Mouse (Mus musculus): ENCODE results near the gene Gsap.
"Not testable (repeated sequence)": the region's sequence is repeated elsewhere in the genome, so short reads cannot be mapped to it uniquely, and the experiment has no call there.

Gene Gsap

GRCm38 (mm10) chr5:21183046-21183445 is 3.0 kb upstream of the Gsap start:
- in situ Hi-C loops (cut with MboI), result not testable (repeated sequence)

- in situ Hi-C loops (cut with MboI), result no loop called here
Measured at GRCm38 (mm10) chr5:21186821-21187220, 766 bp downstream of the Gsap start.

GRCm38 (mm10) chr5:21188435-21188834 is 2.4 kb downstream of the Gsap start:
- in situ Hi-C loops (cut with MboI), result no loop called here

- in situ Hi-C loops (cut with MboI), result no loop called here
Measured at GRCm38 (mm10) chr5:21189036-21189435, 3.0 kb downstream of the Gsap start.

- in situ Hi-C loops (cut with MboI), result no loop called here
Measured at GRCm38 (mm10) chr5:21189460-21189859, 3.4 kb downstream of the Gsap start.

- in situ Hi-C loops (cut with MboI), result no loop called here
Measured at GRCm38 (mm10) chr5:21203504-21203903, 17.4 kb downstream of the Gsap start.

GRCm38 (mm10) chr5:21204157-21204556 is 18.1 kb downstream of the Gsap start:
- in situ Hi-C loops (cut with MboI), result no loop called here

GRCm38 (mm10) chr5:21206014-21206413 is 20.0 kb downstream of the Gsap start:
- in situ Hi-C loops (cut with MboI), result no loop called here

- in situ Hi-C loops (cut with MboI), result no loop called here
Measured at GRCm38 (mm10) chr5:21211406-21211805, 25.4 kb downstream of the Gsap start.

GRCm38 (mm10) chr5:21212933-21213332 is 26.9 kb downstream of the Gsap start:
- in situ Hi-C loops (cut with MboI), result no loop called here

- in situ Hi-C loops (cut with MboI), result no loop called here
Measured at GRCm38 (mm10) chr5:21213801-21214200, 27.7 kb downstream of the Gsap start.

GRCm38 (mm10) chr5:21217453-21218294 is 31.6 kb downstream of the Gsap start:
- in situ Hi-C loops (cut with MboI), result no loop called here

GRCm38 (mm10) chr5:21232876-21233275 is 46.8 kb downstream of the Gsap start:
- in situ Hi-C loops (cut with MboI), result no loop called here

GRCm38 (mm10) chr5:21244575-21244974 is 58.5 kb downstream of the Gsap start:
- in situ Hi-C loops (cut with MboI), result no loop called here

GRCm38 (mm10) chr5:21245241-21245640 is 59.2 kb downstream of the Gsap start:
- in situ Hi-C loops (cut with MboI), result no loop called here

GRCm38 (mm10) chr5:21246794-21247193 is 60.7 kb downstream of the Gsap start:
- in situ Hi-C loops (cut with MboI), result no loop called here

- in situ Hi-C loops (cut with MboI), result no loop called here
Measured at GRCm38 (mm10) chr5:21247916-21248315, 61.9 kb downstream of the Gsap start.

- in situ Hi-C loops (cut with MboI), result no loop called here
Measured at GRCm38 (mm10) chr5:21248834-21249233, 62.8 kb downstream of the Gsap start.

GRCm38 (mm10) chr5:21254731-21255525 is 68.9 kb downstream of the Gsap start:
- in situ Hi-C loops (cut with MboI), result no loop called here

GRCm38 (mm10) chr5:21255551-21256132 is 69.6 kb downstream of the Gsap start:
- in situ Hi-C loops (cut with MboI), result no loop called here

- in situ Hi-C loops (cut with MboI), result no loop called here
Measured at GRCm38 (mm10) chr5:21257126-21257525, 71.1 kb downstream of the Gsap start.

- in situ Hi-C loops (cut with MboI), result no loop called here
Measured at GRCm38 (mm10) chr5:21257806-21258205, 71.8 kb downstream of the Gsap start.

GRCm38 (mm10) chr5:21260746-21261145 is 74.7 kb downstream of the Gsap start:
- in situ Hi-C loops (cut with MboI), result no loop called here
